Mouse (Mus musculus) liver, adult (tissue): ENCODE measurements at regions not wholly inside any gene's neighbourhood (a gene's known extent, or its start where the extent isn't known, plus 50 kb on each side); places are given as distances from the start of the nearest gene placed in this dataset.

ENCODE experiments used
- GATA4 ChIP-seq: IDR thresholded peaks from 2 replicates; pipeline ENCODE4 v1.6.1; 2014; ENCODE audit warnings: mild to moderate bottlenecking, low read length; ENCODE audit not compliant: insufficient replicate concordance

DNA sequence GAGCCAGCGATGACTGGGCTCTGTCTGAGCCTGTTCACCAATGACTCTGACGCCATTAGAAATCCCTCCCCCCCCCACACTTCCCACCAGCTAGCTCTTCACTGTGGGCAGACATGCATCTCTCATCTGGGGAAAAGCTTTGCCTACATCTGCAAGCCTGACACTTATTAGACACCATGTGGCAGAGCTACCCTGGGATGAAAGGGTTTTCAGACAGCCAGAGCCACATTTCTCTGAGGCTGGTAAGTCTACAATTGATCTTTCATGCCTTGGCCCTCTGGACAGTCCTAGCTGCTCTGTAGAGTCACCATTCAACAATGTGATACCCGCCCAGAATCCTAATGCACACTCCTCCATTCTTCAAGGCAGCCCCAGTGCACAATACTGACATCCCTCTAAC, 72.8 kb upstream of the Rgma start:
- TF ChIP-seq GATA4, result no peak

DNA sequence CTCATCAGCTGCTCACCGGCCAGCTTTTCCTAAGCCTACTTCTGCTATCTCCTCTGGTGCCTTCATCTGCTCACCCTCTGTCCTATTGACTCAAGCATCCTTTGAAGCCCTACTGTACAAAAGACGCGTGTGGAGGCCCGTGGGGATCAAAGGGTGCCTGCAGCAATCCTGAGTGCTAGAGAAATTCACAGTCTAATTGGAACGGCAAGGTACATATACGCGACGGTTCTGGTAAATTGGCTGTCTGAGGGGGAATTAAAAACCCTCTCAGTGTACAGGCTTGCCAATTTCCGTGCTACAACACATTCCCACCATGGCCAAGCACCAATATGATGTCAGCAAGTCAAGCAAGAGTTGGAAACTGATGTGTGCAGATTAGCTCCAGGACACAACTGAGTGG, 71.5 kb upstream of the Rgma start:
- no peak for TF ChIP-seq GATA4

DNA sequence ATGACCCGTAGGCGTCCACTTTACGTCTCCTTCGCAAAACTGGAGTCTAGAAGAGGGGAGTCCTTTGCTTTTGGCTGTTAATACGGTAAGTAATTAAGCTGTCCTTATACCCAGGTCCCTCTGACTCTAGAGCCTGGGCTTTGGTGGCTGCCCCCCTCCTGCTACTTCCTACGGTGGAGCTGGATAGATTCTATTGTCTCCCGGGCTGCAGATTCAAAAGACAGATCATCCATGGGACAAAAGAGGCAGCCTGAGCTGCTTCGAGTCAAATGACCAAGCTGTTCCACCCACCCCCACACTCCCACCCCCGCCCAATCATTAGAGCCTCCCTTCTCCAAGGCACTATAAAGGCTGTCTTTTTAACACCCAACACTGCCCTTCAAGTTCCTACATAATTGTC, 70.5 kb upstream of the Rgma start:
- TF ChIP-seq GATA4, result no peak

DNA sequence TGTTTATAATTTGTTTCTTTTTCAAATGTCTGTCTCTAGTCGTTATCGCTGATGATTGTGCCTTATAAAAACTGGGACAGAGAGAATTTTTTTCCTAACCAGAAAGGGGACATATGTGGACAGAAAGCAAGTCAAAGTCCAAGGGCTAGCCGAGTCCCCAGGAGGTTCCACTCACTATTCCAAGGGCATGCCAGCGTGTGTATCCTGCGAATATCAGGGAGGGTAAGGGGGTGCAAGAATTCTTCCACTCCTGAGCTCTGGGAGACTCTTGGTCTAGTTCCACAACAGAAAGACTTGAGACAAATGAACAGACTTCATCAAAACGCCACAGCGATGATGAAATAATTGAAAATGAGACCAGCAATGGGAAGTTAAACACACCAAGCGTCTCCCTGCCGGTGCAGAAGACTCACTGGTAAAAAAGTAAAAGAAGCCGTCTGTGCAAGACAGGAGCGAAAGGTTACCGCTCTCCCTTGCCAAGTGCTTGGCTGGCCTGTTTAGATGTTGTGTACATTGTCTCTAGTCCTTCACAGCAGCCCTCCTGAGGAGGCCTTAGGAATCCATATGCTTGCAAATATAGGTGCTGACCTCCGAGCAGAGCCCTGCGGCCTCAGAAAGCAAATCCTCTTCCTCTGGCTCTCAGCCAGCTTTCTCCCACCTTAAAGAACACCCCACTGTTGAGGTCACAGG, 69.9 kb upstream of the Rgma start:
- no peak for TF ChIP-seq GATA4

DNA sequence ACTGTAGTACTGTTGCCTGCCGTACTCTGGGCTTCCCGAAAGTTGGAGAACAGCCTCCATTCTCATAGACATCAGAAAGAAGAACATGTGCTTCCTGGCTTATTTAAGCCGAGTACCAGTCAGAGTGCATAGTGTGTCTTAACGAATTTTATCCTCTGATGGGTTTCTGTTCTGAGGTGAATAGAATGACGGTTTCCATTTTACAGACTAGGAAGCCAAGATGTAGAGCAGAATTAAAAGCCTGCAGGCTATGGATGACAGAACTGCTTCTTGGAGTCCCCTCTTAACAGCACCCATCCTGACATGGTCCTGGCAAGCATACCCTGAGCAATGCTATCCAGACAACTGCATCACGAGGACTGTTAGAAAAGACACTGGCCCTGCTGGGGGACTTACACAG, 69.0 kb upstream of the Rgma start:
- TF ChIP-seq GATA4, result no peak

DNA sequence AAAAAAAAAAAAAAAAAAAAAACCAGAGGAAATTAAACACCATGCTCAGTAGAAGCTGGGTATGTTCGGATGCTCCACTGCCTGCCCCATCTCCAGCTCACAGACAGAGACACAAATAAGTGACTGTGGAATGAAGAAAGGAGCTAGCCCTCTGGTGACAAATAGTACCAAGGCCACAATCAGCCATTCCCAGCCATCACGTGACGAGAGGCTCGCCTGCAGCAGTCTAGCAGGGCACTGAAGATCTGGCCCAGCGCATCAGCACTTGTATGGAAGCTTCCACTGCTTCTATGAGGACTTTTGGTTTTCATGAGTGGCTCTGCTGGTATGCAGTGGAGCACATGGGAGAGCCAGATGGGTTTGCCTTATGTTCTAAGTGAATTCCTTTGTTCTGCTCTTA, 68.6 kb upstream of the Rgma start:
- TF ChIP-seq GATA4, result no peak

DNA sequence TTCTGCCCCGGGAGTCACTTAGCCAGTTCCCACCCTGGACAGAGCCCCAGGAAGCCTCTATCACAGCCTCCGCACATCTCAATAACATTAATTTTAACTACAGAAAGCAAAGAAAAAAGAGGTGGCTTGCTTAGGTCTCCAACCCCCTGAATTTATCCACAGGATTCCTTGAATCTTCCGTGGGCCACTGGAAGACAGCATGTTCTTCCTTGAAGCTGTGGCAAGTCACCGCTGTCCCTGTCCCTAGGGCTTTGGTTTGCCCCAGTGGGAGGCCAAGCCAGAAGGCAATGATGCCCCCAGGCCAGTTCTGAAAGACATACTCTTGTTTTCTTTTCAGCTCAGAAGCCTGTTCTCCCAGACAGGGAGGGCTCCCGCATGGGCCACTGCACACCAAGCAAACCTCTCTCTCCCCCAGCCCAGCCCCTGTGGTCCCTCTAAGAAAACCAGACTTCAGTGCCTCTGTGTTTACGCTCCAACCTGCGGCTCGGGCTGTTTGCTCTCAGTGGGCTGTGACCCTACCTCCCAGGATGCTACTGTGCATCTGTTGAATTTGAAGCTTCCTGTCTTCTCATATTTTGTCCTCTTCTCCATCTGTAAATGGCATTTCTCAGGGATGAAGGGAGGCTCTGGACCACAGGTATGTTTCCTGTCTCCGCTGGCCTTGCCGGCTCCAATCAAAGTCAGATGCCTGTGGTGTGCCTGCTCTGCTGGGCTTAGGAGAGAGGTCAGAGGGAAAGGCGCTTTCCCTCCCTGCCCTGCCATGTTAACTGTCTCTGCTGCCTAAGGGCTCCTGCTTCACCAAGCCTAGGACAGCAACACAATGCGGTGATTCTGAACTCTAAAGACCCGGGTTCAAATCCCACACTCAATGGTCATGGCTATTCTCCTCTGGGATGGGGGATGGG, 67.5 kb upstream of the Rgma start:
- TF ChIP-seq GATA4, result no peak

DNA sequence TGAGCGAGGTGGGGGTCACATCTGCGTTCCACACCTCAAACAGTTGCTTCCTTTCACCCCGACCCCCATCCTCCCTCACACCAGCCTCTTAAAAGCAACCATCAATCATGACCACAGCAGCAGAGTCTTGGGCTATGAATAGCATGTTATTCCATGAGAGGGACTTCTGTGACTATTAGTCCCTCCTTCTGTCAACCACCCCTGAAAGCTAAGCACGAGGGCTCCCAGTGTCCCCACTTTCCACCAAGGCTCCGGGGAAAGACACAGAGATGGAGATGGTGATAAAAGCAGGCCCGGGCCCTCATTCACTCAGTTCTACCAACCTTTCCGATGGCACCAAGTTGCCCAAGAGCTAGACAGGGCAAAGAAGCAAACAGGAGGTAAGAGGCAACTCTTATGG, 66.3 kb upstream of the Rgma start:
- no peak for TF ChIP-seq GATA4

DNA sequence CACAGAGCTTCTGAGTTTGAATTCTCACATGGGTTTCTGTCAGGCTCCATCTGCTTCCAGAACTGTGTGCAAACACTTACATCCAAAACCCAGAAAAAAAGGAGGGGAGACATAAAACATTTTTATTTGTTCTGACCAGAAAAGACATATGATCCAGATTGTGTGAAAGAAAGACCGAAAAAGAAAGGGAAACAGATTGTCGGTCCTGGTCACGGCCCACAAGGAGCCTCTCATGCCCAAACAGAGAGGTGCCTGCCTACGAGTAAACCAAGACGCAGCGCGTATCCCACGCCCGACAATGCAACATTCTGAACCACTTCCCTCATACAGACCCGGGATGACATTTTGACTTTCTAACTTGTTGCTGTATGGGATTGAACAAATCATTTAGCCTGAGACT, 65.3 kb upstream of the Rgma start:
- no peak for TF ChIP-seq GATA4

DNA sequence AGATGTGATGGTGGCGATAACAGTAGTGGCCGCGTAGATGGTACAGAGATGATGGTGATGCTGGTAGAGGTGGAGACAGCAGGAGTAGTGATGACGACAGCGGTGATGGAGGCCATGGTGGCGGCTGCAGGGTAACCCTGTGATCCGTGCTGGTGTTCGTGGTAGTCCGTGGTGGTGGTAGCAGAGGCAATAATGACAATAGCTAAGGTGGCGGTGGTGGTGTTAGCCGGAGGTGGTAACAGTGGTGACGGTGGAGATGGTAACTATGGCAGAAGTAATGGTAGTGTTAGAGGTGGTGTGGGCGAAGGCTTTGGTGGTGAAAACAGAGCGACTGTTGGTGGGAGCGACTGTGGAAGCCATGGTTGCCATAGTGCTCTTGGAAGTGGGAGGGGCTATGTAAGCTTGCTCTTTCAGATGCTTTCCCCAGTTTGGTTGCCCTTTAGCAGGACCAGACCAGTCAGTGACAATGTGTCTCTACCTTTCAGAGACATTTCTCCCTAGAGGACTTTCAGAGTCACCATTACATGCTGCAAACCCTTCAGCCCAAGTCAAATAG, 64.7 kb upstream of the Rgma start:
- TF ChIP-seq GATA4, result no peak

DNA sequence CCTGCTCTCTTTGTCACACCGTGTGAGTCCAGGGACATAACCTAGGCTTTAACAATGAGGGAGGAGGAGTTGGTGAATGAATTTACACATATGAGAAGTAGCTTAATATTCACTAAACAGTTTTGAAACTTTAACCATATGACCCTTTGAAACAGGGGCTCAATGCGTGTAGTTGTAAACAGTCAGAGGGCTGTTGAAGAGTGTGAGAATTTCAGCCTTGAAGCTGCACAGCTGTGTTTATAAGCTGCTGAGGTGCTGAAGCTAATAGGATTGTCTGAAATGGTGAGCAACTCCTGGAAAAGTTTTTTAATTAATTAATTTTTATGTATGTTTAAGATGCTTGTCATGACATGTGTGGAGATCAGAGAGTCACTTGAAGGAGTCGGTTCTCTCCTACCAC, 59.8 kb upstream of the Rgma start:
- no peak for TF ChIP-seq GATA4

DNA sequence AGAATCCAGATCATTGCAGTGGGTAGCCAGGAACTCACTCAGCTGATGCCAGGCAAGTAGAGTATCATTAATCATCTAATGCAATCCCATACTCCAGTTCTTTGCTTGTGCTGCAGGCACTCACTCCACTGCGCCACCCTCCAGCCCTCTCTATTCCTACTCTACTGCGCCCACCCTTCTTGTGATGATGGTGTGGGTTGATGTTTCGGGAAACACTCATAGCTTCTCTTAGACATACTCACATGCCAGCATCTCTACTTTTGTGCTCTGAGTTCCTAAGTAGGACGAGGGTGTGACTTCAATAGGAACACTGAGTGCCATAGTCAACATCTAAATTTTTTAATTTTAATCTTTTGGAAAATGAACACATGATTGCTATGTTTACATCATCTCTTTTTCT, 57.7 kb upstream of the Rgma start:
- TF ChIP-seq GATA4, result no peak

DNA sequence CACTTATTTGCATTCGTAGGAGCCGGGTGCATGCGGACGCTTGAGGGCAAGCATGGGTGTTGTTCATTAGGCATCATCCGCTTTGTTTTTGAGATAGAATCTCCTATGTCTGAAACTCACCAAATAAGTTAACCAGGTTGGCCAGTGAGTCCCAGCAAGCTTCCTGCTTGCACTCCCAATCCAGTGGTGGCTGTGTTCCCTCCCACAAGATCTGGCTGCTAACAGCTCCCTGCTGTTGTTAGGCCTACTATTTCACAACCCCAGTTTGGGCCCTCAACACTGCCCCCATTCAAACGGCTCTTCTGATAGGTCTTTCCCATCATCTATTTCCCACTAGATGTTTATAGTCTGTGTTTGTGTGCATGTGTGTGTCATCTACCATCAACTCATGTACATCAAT, 56.3 kb upstream of the Rgma start:
- TF ChIP-seq GATA4, result no peak

DNA sequence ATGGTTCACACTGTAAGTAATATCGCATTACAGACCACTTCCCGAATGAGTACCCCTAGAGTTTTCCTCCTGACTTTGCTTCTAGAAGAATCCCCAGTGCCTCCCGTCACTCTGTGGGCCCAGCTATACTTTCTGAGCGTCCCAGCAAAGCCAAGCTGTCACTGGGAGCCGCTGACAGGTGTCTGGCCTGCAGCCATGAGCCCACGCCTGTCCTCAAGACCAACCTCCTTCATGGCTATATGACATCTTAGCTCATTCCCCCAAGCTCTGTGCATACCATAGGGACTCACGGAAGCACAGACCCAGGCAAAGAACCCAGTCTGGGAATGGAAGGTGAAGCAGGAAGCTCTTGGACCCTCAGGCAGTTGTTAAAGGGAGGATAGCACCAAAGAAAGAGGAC, 55.3 kb upstream of the Rgma start:
- TF ChIP-seq GATA4, result no peak

DNA sequence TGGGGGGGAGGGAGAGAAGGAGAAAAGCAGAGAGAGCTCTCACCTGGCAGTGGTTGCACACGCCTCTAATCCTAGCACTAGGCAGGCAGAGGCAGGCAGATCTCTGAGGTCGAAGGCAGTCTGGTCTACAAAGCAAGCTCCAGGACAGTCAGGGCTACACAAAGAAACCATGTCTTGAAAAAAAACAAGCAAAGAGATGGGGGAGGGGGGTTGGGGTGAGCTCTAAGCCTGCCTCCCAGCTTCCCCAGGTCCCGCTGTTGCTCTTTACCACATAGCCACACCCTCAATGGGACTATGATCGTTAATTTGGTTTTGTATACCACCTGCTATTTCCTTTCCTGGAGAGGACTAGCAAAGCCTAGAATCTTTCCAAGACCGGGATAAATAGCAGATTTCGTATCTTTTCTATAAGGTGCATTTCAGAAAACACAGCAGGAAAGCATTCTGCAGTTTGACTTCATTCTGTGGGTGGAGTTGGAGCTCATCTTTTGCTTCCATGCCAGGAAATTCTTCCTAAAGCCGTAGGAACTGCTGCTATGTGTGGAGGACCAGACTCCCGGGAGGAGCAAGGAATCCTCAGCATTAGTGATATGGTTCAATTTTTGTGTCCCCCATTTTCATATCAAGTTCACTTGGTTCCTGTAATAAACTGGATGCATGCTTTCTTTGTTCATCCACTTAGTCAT, 52.7 kb upstream of the Rgma start:
- TF ChIP-seq GATA4, result no peak

DNA sequence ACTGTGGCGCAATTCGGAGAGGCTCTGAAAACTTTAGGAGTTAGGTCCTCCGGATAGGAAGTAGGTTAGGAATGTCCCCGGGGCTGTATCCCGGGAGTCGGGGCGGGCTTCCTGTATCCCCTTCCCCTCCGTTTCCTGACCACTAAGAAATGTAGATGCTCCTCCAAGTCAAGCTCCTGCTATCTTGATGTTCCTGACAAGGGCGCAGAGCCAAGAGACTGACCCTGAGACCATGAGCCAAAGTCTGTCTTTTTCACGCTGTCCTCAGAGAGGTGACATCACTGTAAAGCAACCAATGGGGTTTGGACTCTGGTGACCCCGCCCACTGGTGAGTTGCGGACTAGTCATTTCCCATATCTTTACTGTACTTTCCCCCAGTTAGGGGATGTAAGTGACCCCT, 51.8 kb upstream of the Rgma start:
- no peak for TF ChIP-seq GATA4
